Mouse (Mus musculus) ES-E14 (cell line): ENCODE results near the gene Notch2. TPM values are rescaled to one million over a fixed set of nuclear protein-coding genes. Genes with fewer than 3 reads are reported as not detected.

Experiments used
- DNase-seq: peaks from one replicate; pipeline ENCODE4 v3.0.0-alpha.2; 2013; ENCODE audit warnings: low read depth, low spot score
- H3K27ac ChIP-seq: 2 replicates; pipeline ENCODE4 v1.5.1; 2012; ENCODE audit warnings: low read depth, mild to moderate bottlenecking, low read length, moderate library complexity, mixed read lengths; ENCODE audit not compliant: poor library complexity, insufficient read depth, severe bottlenecking
- H3K36me3 ChIP-seq: 2 replicates; pipeline ENCODE4 v1.6.1; 2012; ENCODE audit warnings: mild to moderate bottlenecking, low read length, moderate library complexity, mixed read lengths; ENCODE audit not compliant: control insufficient read depth, poor library complexity, insufficient read depth, severe bottlenecking
- H3K4me1 ChIP-seq, 2 experiments: fragments of 150-350 bp in 1 of 2; sonication (generic) in 1 of 2; 2 replicates each; pipeline ENCODE4 v1.6.1; 2012; ENCODE audit warnings: low read length in 2 of 2, mild to moderate bottlenecking in 1 of 2, mixed read lengths in 1 of 2; ENCODE audit not compliant: control insufficient read depth in 2 of 2, insufficient read depth in 2 of 2, poor library complexity in 1 of 2
- H3K4me3 ChIP-seq, 2 experiments: fragments of 150-350 bp in 1 of 2; sonication (generic) in 1 of 2; 2 replicates each; pipeline ENCODE4 v1.5.1; 2012; ENCODE audit warnings: low read length in 2 of 2, low read depth in 1 of 2, mild to moderate bottlenecking in 1 of 2, mixed read lengths in 1 of 2; ENCODE audit not compliant: insufficient read depth in 1 of 2, poor library complexity in 1 of 2, severe bottlenecking in 1 of 2
- H3K9ac ChIP-seq: 2 replicates; pipeline ENCODE4 v1.6.1; 2012; ENCODE audit warnings: low read depth, mild to moderate bottlenecking, low read length, mixed read lengths; ENCODE audit not compliant: poor library complexity, insufficient read depth, severe bottlenecking
- H3K9me3 ChIP-seq: fragments of 150-350 bp; sonication (generic); 2 replicates; pipeline ENCODE4 v1.6.1; 2012; ENCODE audit warnings: low read depth, mild to moderate bottlenecking, low read length; ENCODE audit not compliant: control insufficient read depth, insufficient read depth
- CHD2 ChIP-seq: IDR thresholded peaks from 2 replicates; pipeline ENCODE4 v1.6.1; 2014; ENCODE audit warnings: mild to moderate bottlenecking, low read depth, low read length, inconsistent platforms
- HCFC1 ChIP-seq: IDR thresholded peaks from 2 replicates; pipeline ENCODE4 v1.6.1; 2012; ENCODE audit warnings: low read length, inconsistent platforms, borderline replicate concordance; ENCODE audit not compliant: insufficient read depth
- MAFK ChIP-seq: IDR thresholded peaks from 2 replicates; pipeline ENCODE4 v1.6.1; 2014; ENCODE audit warnings: mild to moderate bottlenecking, low read depth, low read length, inconsistent platforms; ENCODE audit not compliant: insufficient read depth
- ZC3H11A ChIP-seq: IDR thresholded peaks from 2 replicates; pipeline ENCODE4 v1.6.1; 2012; ENCODE audit warnings: low read depth, mild to moderate bottlenecking, inconsistent platforms, low read length, borderline replicate concordance
- ZNF384 ChIP-seq: IDR thresholded peaks from 2 replicates; pipeline ENCODE4 v1.6.1; 2012; ENCODE audit warnings: low read depth, low read length, inconsistent platforms
- in situ Hi-C, 2 experiments: fragments of 600-800 bp; cut with MboI; formaldehyde crosslinking; loops; one replicate each; pipeline ENCODE4 v1.15.1; 2025; ENCODE audit warnings: low sequenced_read_pairs in 2 of 2, inconsistent platforms in 1 of 2; ENCODE audit not compliant: unreplicated experiment in 2 of 2
- total RNA-seq: library from RNA; depleted of rRNA; stranded (reverse); fragments of 300-350 nt; gene quantifications from 2 replicates; pipeline ENCODE4 v1.2.3, GENCODE M21; 2012

Notch2 gene
- total RNA-seq, 1 experiment, result 41.5 TPM

GRCm38 (mm10) chr3:98084061-98084655 is 70.8 kb downstream of the Notch2 start:
- Histone ChIP-seq H3K9ac (no peak overlapping the region), H3K27ac (no peak overlapping the region), H3K9me3 (no peaks in the 10 kb centered on the region), H3K4me3 (no peak overlapping the region), H3K4me1 (peaks cover 3 to 19% of the 10 kb centered on the region in 2 experiments; a peak in 3 of 4 replicates), H3K36me3 (peaks cover 5% of the 10 kb centered on the region; the same call in 1 of the 2 replicates)
- in situ Hi-C loops, result no loop called here
- TF ChIP-seq ZNF384 (no peak), CHD2 (no peak), MAFK (no peak), HCFC1 (no peak), ZC3H11A (no peak)
- no peak for DNase-seq

GRCm38 (mm10) chr3:98084870-98085269 is 71.5 kb downstream of the Notch2 start:
- Histone ChIP-seq H3K9me3 (no peaks in the 10 kb centered on the region), H3K36me3 (peaks cover 5% of the 10 kb centered on the region; the same call in 1 of the 2 replicates), H3K9ac (no peak overlapping the region), H3K4me3 (no peak overlapping the region), H3K4me1 (peaks cover 3 to 19% of the 10 kb centered on the region in 2 experiments; a peak in 3 of 4 replicates), H3K27ac (no peak overlapping the region)
- TF ChIP-seq HCFC1 (no peak), ZNF384 (no peak), CHD2 (no peak), ZC3H11A (no peak), MAFK (no peak)
- DNase-seq, result no peak
- in situ Hi-C loops, result no loop called here

- in situ Hi-C loops, result no loop called here
- peaks cover 3 to 19% of the 10 kb centered on the region in 2 experiments; a peak in 3 of 4 replicates for H3K4me1 ChIP-seq
- no peak overlapping the region; the same call in 1 of the 2 replicates for H3K27ac ChIP-seq
- H3K9me3 ChIP-seq, result no peaks in the 10 kb centered on the region
- DNase-seq, result peak; percentile 54
- no peak overlapping the region for H3K9ac ChIP-seq
- peaks cover 5% of the 10 kb centered on the region; the same call in 1 of the 2 replicates for H3K36me3 ChIP-seq
- TF ChIP-seq MAFK, result no peak
- no peak for TF ChIP-seq ZNF384
- TF ChIP-seq ZC3H11A, result no peak
- no peak for TF ChIP-seq CHD2
- TF ChIP-seq HCFC1, result no peak
- H3K4me3 ChIP-seq, result no peak overlapping the region
Observed at GRCm38 (mm10) chr3:98085812-98086268, 72.5 kb downstream of the Notch2 start.

GRCm38 (mm10) chr3:98086441-98086840 is 73.1 kb downstream of the Notch2 start:
- Histone ChIP-seq H3K9ac (no peak overlapping the region), H3K36me3 (peaks cover 5% of the 10 kb centered on the region; the same call in 1 of the 2 replicates), H3K4me1 (peaks cover 3 to 19% of the 10 kb centered on the region in 2 experiments; a peak in 3 of 4 replicates), H3K4me3 (no peak overlapping the region), H3K9me3 (no peaks in the 10 kb centered on the region), H3K27ac (no peak overlapping the region)
- in situ Hi-C loops, result no loop called here
- DNase-seq, result no peak
- no peak for TF ChIP-seq MAFK
- TF ChIP-seq ZC3H11A, result no peak

GRCm38 (mm10) chr3:98086860-98087259 is 73.5 kb downstream of the Notch2 start:
- Histone ChIP-seq H3K9me3 (no peaks in the 10 kb centered on the region), H3K4me3 (no peak overlapping the region), H3K36me3 (peaks cover 2% of the 10 kb centered on the region; the same call in 1 of the 2 replicates), H3K27ac (no peak overlapping the region), H3K4me1 (peaks cover 3 to 19% of the 10 kb centered on the region in 2 experiments; a peak in 3 of 4 replicates), H3K9ac (no peak overlapping the region)
- no peak for TF ChIP-seq CHD2
- no peak for TF ChIP-seq ZC3H11A
- TF ChIP-seq MAFK, result no peak
- TF ChIP-seq ZNF384, result no peak
- TF ChIP-seq HCFC1, result no peak
- no peak for DNase-seq
- in situ Hi-C loops, result no loop called here
